Mouse (Mus musculus): ENCODE results near the gene Fut11. TPM values are rescaled to one million over a fixed set of nuclear protein-coding genes. Genes with fewer than 3 reads are reported as not detected.

Fut11 gene
- polyA plus RNA-seq (2014; fragmentation: Illumina TruSeq; extraction: RNeasy Lipid Tissue Mini Kit (QIAGEN cat#74804); ENCODE audit: low read depth, low replicate concordance) = 40.8 TPM

DNA sequence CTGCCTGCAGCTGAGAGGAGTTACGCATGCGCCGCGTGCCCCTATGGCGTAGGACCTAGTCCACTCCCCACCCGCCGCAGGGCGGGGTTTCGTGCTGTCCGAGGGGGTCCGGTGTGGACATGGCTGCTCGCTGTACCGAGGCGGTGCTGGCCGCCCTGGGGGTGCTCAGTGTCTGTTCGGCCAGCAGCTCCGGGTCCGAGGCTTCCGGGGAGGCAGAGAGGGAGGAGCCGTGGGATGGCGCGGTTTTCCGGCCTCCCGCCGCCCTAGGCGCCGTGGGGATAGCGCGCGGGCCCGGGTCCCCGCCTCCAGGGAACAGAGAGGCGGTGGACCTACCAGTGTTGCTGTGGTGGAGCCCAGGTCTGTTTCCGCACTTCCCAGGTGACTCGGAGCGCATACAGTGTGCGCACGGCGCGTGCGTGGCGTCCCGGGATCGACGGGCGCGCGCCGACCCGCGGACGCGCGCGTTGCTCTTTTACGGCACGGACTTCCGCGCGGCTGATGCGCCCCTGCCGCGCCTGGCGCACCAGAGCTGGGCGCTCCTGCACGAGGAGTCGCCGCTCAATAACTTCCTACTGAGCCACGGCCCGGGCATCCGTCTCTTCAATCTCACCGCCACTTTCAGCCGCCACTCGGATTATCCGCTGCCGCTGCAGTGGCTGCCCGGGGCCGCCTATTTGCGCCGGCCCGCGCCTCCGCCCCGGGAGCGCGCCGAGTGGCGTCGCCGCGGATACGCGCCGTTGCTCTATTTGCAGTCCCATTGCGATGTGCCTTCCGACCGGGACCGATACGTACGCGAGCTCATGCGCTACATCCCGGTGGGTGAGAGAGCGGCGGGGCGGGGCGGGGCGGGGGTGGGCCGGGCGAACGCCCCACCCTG, at the start of gene Fut11:
Gene Fut11 (plus strand): TSS at position 85 of the 877 bp plus-strand sequence.

GRCm38 (mm10) chr14:20656361-20656760, 38.4 kb upstream of the Fut11 start, which contains the start of gene Myoz1:
Gene Myoz1 (minus strand): TSS chr14:20656540.

GRCm38 (mm10) chr14:20668154-20668810, 26.5 kb upstream of the Fut11 start, which contains the start of gene Synpo2l:
Gene Synpo2l (minus strand): TSS chr14:20668354.

DNA sequence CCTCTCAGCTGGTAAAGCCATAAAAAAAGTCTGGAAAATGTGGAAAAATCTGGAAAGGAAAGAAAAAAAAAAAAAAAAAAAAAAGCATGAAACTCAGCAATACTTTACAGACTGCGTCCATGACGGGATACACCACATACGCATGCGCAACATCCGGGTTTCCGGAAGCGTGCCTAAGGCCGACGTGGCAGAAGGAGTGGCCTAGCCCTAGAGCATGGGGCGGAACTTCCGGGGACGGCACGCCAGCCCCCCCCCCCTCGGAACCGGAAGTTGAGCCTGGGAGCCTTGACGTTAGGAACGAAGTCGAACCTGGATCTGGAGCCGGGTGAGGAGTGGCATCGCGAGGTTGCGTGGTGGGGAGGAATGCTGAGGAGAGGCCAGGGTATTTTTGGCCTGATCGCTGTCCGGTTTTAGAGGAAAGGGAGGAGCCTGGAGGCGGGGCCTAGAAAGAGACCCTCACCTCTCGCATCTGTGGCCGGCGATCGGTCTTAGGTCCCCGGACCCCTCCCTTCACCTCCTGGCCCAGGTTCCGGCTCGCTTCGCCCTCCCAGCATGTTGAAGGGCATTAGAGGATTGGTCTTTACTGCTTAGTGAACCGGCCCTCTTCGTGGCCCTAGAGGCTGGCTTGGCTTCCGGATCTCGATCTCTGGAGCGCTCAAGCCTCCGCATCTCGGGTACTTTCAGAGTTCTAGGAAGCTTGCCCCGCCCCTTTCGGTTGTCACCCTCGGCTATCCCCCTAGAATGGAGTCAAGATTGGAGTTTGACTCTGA, 20.5 kb upstream of the Fut11 start, which contains the start of gene Sec24c:
Gene Sec24c (plus strand): TSS at position 245 of the 770 bp plus-strand sequence.

GRCm38 (mm10) chr14:20702741-20703381, 8.1 kb downstream of the Fut11 start, which contains the start of gene Chchd1:
Gene Chchd1 (plus strand): TSS chr14:20703006.

GRCm38 (mm10) chr14:20707201-20708190, 12.7 kb downstream of the Fut11 start, which contains the start of gene Zswim8:
Gene Zswim8 (plus strand): TSS chr14:20707552.

GRCm38 (mm10) chr14:20733952-20734774, 39.4 kb downstream of the Fut11 start, which contains the start of gene Ndst2:
Gene Ndst2 (minus strand): TSS chr14:20734562.

Other genes starting within 250 kb of the Fut11 start
- 0.87 TPM for gene Cfap70, start 242.7 kb upstream of the Fut11 start, polyA plus RNA-seq (2014; fragmentation: Illumina TruSeq; extraction: RNeasy Lipid Tissue Mini Kit (QIAGEN cat#74804); ENCODE audit: low read depth, low replicate concordance)
- gene Anxa7, start 214.8 kb upstream of the Fut11 start, polyA plus RNA-seq (2014; fragmentation: Illumina TruSeq; extraction: RNeasy Lipid Tissue Mini Kit (QIAGEN cat#74804); ENCODE audit: low read depth, low replicate concordance) = 208 TPM
- gene Mss51, start 198.1 kb upstream of the Fut11 start, polyA plus RNA-seq (2014; fragmentation: Illumina TruSeq; extraction: RNeasy Lipid Tissue Mini Kit (QIAGEN cat#74804); ENCODE audit: low read depth, low replicate concordance) = 1.2 TPM
- 254 TPM for gene Ppp3cb, start 148.4 kb upstream of the Fut11 start, polyA plus RNA-seq (2014; fragmentation: Illumina TruSeq; extraction: RNeasy Lipid Tissue Mini Kit (QIAGEN cat#74804); ENCODE audit: low read depth, low replicate concordance)
- 10.8 TPM for gene Usp54, start 53.9 kb upstream of the Fut11 start, polyA plus RNA-seq (2014; fragmentation: Illumina TruSeq; extraction: RNeasy Lipid Tissue Mini Kit (QIAGEN cat#74804); ENCODE audit: low read depth, low replicate concordance)
- 6.0 TPM for gene Myoz1, start 38.4 kb upstream of the Fut11 start, polyA plus RNA-seq (2014; fragmentation: Illumina TruSeq; extraction: RNeasy Lipid Tissue Mini Kit (QIAGEN cat#74804); ENCODE audit: low read depth, low replicate concordance)
- gene Synpo2l, start 26.6 kb upstream of the Fut11 start, polyA plus RNA-seq (2014; fragmentation: Illumina TruSeq; extraction: RNeasy Lipid Tissue Mini Kit (QIAGEN cat#74804); ENCODE audit: low read depth, low replicate concordance) = 0.47 TPM
- gene Sec24c, start 20.7 kb upstream of the Fut11 start, polyA plus RNA-seq (2014; fragmentation: Illumina TruSeq; extraction: RNeasy Lipid Tissue Mini Kit (QIAGEN cat#74804); ENCODE audit: low read depth, low replicate concordance) = 52.5 TPM
- 142 TPM for gene Chchd1, start 8.0 kb downstream of the Fut11 start, polyA plus RNA-seq (2014; fragmentation: Illumina TruSeq; extraction: RNeasy Lipid Tissue Mini Kit (QIAGEN cat#74804); ENCODE audit: low read depth, low replicate concordance)
- 9.0 TPM for gene Zswim8, start 12.6 kb downstream of the Fut11 start, polyA plus RNA-seq (2014; fragmentation: Illumina TruSeq; extraction: RNeasy Lipid Tissue Mini Kit (QIAGEN cat#74804); ENCODE audit: low read depth, low replicate concordance)
- 2.2 TPM for gene Ndst2, start 39.6 kb downstream of the Fut11 start, polyA plus RNA-seq (2014; fragmentation: Illumina TruSeq; extraction: RNeasy Lipid Tissue Mini Kit (QIAGEN cat#74804); ENCODE audit: low read depth, low replicate concordance)
- gene Camk2g, start 99.1 kb downstream of the Fut11 start, polyA plus RNA-seq (2014; fragmentation: Illumina TruSeq; extraction: RNeasy Lipid Tissue Mini Kit (QIAGEN cat#74804); ENCODE audit: low read depth, low replicate concordance) = 47.6 TPM
- gene Plau, start 141.7 kb downstream of the Fut11 start, polyA plus RNA-seq (2014; fragmentation: Illumina TruSeq; extraction: RNeasy Lipid Tissue Mini Kit (QIAGEN cat#74804); ENCODE audit: low read depth, low replicate concordance) = 15.6 TPM
- gene Vcl, start 234.4 kb downstream of the Fut11 start, polyA plus RNA-seq (2014; fragmentation: Illumina TruSeq; extraction: RNeasy Lipid Tissue Mini Kit (QIAGEN cat#74804); ENCODE audit: low read depth, low replicate concordance) = 131 TPM

Data from adrenal gland, adult 10 weeks (tissue).